Mouse (Mus musculus): ENCODE data around the gene Kctd4.
"Not testable (repeated sequence)": the region's sequence is repeated elsewhere in the genome, so short reads cannot be mapped to it uniquely, and the experiment has no call there.

The Kctd4 gene

DNA sequence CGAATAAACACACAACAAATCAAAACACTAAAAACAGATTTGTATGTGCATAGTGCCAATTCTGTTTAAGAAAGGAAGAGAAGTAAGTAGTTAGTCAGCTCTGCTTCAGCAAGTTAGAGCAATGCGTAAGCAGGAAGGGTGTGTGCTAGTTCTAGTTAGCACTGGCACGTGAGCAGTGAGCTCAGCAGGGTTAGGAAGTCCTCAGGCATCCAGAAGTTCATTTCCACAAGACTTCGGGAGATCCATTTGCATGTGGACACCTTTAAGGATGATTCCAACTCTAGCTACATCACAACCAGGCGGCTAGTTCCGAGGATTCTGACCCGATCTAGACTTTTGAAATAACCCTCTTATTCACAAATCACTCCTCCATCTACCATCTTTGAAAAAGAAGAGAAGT, at the start of gene Kctd4:
Gene Kctd4 (plus strand): TSS at position 244 of the 400 bp plus-strand sequence.
- no peak for DNase-seq

DNA sequence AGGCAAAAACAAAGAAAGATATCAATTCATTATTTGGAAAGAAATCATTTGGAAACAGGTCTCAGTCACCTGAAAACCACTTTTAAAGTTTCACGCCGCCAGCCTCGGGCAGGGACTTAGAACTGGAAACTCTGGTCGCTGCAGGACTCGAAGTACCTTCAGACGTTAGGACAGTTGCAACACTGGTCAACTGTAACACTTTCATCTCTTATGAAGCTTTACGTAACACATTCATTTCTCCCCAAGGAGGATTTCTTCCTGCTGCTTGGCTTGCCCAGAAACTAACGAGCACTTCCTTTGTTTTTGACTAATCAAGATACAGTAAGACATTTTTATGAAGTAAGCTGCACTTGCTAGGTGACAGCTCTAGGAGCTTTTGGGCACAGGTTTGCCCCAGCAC, 47.9 kb upstream of the Kctd4 start:
- no peak for DNase-seq

DNA sequence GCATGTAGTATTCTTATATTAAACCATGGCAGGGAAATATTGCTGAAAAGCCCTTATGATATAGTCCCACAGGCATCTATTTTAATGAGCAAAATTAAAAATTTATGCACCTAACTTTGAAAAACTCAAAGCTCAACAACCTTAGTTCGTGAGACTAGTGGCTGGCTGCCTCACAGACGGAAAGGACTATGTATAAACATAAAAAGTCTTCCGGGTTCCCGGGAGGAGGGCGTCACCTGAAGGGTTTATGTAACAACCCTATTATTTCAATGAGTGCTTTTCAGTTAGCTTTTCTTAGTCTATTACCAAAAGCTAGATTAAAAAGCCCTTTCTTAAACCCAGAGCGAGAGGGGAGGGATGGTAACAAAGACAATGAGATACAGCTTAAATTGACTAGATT, 42.8 kb upstream of the Kctd4 start:
- no peak for DNase-seq

DNA sequence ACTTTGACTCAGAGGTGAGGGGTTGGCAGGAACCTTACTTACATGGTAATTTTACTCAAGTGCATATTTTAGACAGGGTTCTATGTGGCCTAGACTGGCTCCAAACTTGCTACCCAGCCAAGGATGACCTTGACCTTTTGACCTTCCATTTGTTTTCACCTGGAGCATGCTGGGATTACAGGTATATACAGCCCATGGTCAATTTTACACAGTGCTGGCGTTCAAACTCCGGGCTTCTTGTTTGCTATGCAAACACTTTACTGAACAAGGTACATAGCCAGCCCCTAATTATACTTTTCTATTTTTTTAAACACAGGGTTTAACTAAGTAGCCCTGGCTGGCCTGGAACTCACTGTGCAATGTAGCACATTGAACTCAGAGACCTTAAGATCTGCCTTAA, 42.1 kb upstream of the Kctd4 start:
- no peak for DNase-seq

DNA sequence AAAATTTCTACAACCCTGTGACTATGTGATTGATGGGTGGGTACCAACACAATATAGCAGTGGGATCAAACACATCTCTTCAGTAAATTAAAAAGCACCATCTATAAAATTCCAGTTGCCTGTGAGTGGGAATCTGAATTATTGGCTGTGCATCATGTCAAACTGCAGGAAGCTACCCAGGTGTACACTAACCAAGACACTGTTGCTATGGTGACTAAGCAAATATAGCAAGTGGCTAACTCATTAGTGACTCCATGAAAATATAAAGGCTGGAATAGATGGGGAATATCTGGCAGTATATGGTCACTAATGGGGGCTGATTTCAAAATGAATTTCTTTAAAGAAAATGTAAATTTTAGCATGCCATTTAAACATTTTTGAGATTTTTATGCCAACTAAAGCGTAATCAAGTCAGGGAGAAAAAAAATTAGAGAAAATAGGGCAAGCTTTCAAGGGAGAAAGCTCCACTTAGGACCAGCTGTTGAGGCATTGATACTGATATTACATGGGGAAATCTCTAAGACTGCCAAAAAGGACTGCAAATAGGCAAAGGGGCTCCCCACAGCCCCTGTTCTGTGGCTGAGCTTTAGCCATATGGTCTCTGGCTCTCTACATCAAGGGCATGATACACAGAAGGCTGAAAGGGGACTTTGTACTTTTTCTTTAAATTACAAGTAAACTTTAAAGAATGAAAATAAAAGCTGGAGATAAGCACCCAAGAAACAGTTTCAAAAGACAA, 31.3 kb upstream of the Kctd4 start:
- DNase-seq = no peak

DNA sequence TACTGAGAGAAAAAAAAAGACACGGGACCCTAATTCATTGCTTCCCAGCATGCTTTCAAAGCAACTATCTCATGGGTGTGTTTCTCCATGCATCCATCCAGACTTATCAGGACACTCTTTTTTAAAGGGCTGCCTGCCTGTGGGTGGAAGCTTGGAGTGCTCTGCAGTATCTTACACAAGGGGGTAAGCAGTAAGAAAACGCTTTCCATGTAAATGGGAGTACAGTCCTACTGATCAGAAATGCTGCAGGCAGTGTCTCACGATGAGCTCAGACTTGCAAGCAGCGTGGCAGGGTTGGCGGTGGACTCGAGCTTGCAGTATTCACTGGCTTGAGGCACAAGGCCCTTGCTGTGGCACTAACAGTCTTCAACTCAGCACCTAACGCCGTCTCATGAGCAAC, 25.1 kb upstream of the Kctd4 start:
- not testable (repeated sequence) for DNase-seq

DNA sequence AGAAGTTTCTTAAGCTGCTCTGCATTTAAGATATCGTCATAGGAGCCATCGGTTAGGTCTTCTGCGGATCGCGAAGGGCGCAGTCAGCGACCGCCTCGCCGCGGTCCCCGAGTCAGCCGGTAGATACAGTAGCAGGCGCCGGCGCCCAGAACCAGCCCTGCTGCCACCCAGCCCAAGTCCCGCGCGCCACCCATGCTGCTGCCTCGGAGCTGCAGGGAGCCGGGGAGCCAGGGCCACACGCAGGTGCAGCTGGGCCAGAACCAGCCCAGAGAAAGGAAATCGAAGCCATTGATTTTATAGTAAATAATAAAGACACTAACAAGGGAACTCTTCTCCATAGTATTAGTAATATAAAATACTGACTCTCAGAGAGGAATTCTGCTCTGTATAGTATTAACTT, 23.5 kb upstream of the Kctd4 start:
- no peak for DNase-seq

DNA sequence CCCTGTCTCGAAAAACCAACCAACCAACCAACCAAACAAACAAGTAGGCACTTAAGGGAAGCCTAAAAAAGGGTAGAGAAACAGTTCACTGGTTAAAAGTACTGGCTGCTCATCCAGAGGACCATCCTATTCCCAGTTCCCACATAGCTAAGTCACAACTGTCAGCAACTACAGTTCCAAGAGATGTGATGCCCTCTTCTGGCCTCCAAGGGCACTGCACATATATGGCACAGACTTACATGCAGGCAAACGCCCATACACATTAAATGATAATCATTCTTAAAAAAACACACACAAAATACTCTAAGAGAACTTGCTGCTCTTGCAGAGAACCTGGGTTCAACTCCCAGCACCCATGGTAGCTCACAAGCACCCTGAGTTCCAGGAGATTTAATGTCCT, 20.4 kb upstream of the Kctd4 start:
- no peak for DNase-seq

DNA sequence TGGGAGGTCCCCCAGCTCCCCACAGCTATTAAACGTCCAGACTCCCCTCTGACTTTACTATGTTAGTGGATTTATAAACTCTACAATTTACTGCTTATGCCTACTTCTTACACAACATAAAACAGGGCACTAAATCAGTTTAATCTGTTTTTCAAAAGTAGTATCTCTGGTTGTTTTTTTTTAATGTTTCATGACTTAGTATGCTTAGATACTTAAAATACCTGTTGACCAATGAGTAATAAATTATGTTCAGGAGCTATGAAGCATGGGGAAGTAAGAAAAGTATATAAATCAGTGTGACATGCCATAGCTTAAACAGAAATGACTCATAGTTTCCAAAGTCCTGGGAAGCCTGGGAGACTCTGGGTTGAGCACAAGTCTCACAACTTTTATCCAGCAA, 17.1 kb upstream of the Kctd4 start:
- no peak for DNase-seq

DNA sequence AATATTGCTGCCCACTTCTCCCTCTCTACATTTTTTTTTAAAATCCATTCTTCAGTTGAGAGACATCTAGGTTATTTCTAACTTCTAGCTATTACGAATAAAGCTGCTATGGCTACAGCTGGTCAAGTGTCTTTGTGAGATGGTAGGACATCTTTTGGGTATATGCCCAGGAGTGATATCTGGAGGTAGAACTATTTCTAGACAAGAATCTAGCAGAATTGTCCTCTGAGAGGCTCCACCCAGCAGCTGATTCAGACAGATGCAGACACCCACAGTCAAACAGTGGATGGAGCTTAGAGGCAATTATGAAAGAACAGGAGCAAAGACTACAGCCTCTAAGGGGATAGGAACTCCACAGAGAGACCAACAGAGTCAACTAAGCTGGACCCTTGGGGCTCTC, 13.3 kb upstream of the Kctd4 start:
- DNase-seq = peak; percentile 32

DNA sequence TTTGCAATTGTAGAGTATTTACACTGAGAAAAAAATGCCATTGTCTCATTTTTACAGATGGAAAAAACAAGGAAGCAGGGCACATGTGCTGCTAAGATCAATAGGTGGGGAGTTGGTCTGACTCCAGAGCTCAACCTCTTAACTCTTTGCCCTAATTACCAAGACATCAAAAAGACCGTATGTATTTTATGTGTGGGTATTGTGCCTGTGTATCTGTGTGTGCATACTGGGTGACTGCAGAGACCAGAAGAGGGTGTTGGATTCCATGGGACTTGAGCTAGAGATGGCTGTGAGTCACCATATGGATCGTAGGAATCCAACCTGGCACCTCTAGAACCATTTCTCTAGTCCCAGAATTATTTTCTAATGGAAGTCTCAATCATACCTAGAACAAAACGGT, 12.4 kb upstream of the Kctd4 start:
- no peak for DNase-seq

DNA sequence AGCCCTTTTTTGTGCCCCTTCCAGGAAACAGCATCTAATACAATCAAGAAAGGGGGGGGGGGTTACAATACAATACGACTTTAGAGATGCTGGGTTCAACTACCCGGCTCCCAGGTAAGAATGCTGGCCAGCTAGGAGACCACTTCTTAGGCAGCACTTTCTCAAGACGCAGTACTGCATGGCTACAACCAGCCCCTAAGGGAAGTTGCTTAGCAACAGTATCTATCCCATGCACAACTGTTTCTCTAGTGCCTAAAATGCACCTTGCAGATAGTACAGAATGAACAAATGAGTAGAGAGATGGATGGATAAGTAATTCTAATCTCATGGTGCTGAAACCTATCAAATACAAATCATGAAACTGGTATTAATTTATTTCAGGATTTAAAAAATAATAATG, 7.1 kb upstream of the Kctd4 start:
- DNase-seq = no peak

DNA sequence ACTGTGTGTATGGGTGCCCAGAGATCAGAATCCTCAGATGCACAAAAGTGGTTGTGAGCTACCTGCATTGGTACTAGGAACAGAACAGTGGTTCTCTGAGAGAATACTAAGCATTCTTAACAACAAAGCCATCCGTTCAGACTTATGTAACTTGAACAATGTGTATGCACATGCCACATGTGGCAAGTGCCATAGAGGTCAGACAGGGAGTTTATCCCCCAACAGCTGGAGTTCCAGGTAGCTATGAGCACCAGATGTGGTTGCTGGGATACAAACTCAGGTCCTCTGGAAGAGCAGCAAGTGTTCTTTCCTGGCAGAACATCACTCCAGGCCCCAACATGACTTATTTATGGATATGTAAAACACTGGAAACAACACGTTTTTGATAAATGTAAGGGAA, 1.8 kb upstream of the Kctd4 start:
- DNase-seq = no peak

DNA sequence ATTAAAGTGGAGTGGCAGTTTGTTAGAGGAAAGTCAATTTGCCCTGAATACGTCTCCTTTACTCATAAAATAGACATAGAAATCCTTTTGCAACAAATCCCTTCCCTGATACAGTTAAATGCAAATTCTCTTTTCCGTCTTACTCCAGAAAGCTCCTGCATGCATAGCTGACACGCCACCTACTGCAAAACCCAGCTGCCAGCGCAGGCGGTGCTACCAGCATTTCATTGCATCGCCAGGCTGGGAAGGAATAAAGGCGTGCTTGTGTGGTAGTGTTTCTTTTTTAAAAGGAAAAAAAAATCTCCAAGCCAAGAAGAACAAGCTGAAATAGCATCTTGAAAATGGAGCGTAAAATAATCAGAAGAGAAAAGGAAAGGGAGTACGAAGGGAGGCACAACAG, 7.4 kb downstream of the Kctd4 start:
- DNase-seq = peak; percentile 90

DNA sequence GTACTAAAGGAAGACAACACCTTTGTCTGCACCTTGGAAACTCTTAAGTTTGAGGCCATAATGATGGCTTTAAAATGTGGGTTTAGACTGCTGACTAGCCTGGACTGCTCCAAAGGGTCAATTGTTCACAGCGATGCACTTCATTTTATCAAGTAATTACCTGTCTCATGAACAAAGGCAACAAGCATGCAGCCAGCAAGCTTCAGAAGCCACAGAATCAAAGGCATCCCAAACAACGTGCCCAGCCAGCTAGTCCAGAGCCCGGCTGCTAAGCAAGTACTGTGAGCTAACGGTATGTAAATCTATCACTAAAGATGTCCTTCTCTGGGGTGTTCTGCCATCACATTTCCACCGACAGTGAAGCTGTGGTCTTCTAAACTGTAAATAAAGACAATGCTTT, 8.4 kb downstream of the Kctd4 start:
- DNase-seq = no peak

DNA sequence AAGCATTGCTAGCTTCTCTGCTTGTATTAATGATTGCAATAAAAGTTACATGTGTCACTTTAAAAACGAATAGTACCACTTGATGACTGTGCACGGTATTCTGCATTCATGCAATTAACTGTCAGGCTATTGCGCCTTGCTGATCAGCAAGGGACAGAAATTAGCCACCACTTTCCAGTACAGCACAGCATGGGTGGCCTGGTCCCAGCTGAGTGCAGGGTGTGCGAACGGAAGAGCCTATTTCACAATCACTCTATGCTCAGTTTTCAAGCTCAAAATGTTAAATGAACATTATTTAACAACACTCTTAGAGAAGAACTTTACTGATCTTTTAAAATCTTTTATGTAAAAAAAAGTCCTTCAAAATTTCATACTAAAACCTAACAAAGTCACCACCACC, 9.2 kb downstream of the Kctd4 start:
- DNase-seq = no peak

DNA sequence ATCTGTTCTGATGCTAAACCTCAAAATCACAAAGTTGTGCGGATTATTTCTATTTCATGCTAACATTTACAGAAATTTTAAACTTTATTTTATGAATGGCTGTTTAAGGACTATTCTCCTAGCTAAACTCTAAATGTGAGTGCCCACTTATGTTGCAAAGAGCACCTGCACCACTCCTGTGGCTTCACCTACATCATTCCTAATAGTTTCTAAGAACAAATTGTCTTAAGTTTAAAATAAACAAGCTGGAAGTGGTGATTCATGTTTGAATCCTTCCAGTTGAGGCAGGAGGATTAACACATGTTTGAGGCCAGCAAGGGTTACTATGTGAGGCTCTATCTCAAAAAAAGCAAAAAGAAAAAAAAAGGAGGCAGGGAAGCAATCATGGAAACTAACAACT, 9.6 kb downstream of the Kctd4 start:
- DNase-seq = no peak

DNA sequence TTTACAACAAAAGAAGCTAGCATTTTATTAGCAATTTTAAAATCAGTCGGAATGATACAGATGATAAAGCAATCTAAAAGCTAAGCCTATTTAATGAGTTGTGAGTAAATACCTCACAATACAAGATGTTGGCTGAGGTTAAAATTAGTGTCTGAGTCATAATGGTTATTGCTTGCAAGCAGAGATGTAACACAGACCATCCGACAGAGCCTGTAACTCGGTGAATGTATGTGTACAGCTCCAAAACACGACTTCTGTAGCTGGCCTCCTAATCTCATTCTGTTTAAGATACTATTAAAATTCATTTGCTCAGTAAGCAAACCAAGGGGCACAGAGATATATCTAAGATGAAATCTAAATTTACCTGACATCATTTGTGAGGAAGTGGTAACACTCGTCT, 12.5 kb downstream of the Kctd4 start:
- DNase-seq = no peak

DNA sequence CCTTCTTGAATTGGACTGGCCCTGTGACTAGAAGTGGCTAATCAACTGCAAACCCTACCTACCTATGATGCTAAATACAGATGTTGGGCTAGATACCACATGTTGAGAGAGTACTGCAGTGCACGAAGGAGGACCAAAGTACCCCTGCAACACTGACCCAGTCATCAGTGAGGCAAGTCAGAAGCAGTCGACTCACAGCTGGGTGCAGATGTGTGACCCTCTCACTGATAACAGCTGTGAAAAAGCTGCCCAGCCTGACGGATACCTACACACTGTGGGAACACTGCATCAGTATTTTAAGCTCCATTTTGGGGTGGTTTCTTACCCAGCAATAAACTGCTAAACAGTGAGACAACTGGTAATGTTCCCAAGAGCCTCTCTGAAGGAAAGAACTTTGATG, 21.3 kb downstream of the Kctd4 start:
- no peak for DNase-seq

DNA sequence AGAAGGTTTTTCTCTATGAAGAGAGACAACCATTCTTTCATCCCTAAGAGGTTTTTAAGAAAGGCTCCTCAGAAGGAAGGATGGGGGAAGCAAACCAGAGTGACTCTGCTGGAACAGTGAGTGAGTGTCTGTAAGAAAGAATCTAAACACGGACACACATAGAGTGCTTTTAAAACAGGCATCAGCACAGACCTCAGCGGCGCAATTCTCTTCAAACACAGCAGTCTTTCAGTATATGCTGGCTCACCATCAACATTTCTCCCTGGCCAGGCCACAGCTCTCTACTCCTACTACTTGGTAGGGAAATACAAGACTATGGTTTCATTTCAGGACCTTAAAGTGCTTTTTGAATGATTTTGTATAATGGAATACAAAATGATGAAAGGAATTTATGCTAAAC, 26.4 kb downstream of the Kctd4 start:
- no peak for DNase-seq

DNA sequence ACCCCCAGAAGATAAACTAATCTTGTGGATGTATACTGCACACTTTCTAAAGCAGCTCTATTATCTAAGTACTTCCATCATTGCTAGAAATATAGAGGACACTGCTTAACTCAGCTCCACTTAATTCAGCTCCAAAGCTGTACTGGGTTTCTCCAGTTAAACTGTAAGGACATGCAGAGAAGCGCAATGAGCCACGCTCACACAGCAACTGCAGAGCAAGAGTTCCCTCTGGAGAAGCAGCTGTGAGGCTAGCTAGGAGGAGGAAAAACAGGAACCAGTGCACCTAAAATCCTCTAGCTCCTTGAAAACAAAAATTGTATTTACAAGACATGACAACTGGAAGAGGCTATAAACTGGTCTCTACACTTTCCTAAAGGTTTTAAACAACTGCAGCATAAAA, 29.1 kb downstream of the Kctd4 start:
- DNase-seq = no peak

DNA sequence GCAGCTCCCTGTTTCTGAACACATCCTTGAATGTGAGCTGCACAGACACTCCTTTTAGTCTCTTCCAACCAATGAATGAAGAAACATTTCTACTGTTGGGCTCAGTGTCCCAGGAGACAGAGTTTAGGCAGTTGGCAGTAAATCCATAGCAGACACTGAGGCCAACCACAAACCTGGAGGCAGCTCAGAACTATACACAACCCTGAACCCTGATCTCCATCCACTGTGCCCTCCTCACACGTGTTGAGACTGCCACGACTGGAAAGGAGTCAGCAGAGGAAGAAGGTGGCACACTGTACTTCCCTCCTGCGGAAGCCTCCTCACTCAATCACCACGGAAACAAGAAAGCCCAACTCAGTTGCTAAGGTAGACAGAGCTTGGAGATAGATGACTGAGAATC, 30.3 kb downstream of the Kctd4 start:
- no peak for DNase-seq

DNA sequence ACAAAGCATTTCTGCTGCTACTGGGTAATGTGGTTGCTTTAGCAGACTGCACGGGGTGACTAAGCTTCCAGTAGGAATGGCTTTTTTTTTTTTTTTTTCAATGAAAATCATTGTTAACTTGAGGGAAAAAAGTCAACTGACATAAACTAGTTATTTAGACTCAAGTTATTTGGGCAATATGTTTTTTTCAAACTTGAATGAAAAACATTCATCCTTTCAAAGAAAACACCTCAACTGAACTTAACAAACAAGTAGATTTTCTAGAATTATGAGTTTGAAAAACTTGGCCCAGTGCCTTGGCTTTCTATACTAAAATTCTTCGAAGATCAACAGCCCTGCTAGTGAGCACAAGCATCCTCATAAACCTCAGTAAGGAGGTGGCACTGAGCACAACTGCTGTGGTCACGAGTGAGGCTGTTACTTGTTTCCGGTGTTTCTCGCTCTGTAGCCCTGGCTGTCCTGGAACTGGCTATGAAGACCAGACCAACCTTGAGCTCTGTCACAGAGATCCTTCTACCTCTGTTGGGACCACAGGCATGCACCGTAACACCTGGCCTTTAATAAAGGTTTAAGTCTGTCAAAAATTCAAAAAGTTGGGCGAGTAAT, 32.2 kb downstream of the Kctd4 start:
- no peak for DNase-seq

DNA sequence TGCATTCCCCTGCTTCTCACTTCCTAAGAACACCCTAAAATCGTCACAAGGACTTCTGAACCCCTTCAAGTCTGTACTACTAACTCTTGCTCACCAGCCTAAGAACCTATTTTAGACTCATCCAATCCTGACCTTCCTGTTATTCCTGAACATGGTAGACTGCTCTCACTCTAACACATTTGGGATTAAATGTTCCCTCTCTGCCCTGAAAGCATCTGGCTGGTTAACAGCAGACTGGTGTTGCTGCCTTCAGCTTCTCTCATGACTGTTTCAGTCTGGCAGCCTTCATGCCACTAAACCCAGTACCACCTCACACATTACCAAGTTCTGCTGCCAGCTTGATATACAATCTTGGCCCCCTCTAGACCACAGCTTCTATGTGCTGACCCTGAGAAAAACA, 34.4 kb downstream of the Kctd4 start:
- no peak for DNase-seq

DNA sequence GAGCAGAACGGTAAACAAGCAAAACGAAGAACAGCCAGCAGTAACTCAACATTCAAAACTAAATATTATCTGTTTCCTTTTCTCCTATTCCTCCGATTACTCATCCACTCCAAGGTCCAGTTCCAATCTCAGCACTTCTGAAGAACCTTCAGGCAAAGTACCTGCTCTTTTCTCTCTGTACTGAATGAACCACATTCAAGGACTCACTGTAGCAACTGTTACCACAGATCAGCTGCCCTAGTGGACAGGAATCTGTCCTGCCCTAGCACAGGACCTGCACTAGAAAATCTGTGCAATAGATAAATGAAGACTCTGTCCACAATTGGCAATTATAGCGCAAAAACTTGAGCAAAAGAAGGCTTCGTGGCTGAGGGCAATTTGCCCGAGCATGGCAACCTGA, 36.1 kb downstream of the Kctd4 start:
- no peak for DNase-seq

All from right cerebral cortex, adult 18-20 months (tissue).